Mouse (Mus musculus): ENCODE results near the gene Olfr715b. TPM values are rescaled to one million over a fixed set of nuclear protein-coding genes. Genes with fewer than 3 reads are reported as not detected.
"Not testable (repeated sequence)": the region's sequence is repeated elsewhere in the genome, so short reads cannot be mapped to it uniquely, and the experiment has no call there.

Gene Olfr715b
- not detected in 2 replicates for polyA plus RNA-seq (2015; fragmentation: Nextera tagmentation; extraction: Ambion mirVana)

DNA sequence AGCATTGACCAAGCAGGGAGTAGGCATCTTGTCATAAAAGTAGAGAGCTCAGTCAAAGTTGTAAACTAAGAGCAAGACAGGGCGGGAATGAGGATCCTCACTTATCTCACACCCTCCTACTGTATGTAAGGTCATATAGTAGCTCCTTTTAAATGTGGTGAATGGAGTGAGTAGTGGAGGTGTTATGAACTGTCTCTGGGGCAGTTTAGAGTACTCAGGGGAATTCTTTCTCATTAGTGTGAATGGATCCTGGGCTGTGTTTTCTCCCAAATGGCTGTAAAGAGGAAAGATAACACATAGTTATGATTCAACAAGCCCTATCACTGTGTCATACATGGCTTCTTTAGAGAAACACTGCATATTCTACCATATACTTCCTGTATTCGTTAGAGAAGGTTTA, at the start of gene Olfr715b:
TSS of gene Olfr715b (minus strand) at position 101 of the 400 bp plus-strand sequence.
- H3K27ac ChIP-seq (replicated peaks); H3K36me3 ChIP-seq (replicated peaks); H3K4me1 ChIP-seq (replicated peaks); H3K4me3 ChIP-seq (replicated peaks); H3K27me3 ChIP-seq; H3K9me3 ChIP-seq (replicated peaks); ATAC-seq (ENCODE audit: insufficient read depth); H3K4me2 ChIP-seq; H3K9ac ChIP-seq: not testable (repeated sequence)
- WGBS (ENCODE audit: insufficient replicate concordance) = 62% methylated on average over 2 of the region's 2 CpGs

DNA sequence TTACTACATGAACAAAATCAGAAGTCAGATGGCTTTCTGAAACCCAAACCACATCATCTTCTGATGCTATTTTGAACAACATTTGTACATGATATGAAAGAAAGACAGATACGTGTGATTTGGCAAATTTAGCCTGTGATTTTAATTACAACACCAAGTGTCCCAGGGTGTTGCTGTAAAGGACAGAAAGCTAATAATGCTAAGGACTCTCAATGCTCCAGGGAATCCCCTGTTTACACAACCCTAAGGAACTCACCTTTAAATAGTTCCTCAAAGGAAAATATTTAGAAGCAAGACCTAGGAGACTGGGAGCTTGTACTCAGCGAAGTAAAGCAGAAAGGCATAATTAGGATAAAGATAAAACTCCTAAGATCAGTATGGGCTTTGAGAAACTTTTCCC, 27.9 kb upstream of the Olfr715b start, which contains the start of gene Olfr716:
TSS of gene Olfr716 (plus strand) at position 301 of the 400 bp plus-strand sequence.
- H3K4me3 ChIP-seq (replicated peaks); H3K27ac ChIP-seq (replicated peaks); H3K4me2 ChIP-seq; H3K9me3 ChIP-seq (replicated peaks); ATAC-seq (ENCODE audit: insufficient read depth); H3K9ac ChIP-seq; H3K36me3 ChIP-seq (replicated peaks); H3K4me1 ChIP-seq (replicated peaks); H3K27me3 ChIP-seq: not testable (repeated sequence)
- whole genome bisulfite sequencing (ENCODE audit: insufficient replicate concordance) = 53% methylated on average over 2 of the region's 2 CpGs

DNA sequence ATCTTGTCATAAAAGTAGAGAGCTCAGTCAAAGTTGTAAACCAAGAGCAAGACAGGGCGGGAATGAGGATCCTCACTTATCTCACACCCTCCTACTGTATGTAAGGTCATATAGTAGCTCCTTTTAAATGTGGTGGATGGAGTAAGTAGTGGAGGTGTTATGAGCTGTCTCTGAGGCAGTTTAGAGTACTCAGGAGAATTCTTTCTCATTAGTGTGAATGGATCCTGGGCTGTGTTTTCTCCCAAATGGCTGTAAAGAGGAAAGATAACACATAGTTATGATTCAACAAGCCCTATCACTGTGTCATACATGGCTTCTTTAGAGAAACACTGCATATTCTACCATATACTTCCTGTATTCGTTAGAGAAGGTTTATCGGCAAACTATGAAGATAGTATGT, 20.8 kb upstream of the Olfr715b start, which contains the start of gene Olfr715:
TSS of gene Olfr715 (minus strand) at position 101 of the 400 bp plus-strand sequence.
- H3K36me3 ChIP-seq (replicated peaks); H3K9ac ChIP-seq; ATAC-seq (ENCODE audit: insufficient read depth); H3K4me3 ChIP-seq (replicated peaks); H3K9me3 ChIP-seq (replicated peaks); H3K27ac ChIP-seq (replicated peaks); H3K4me1 ChIP-seq (replicated peaks); H3K4me2 ChIP-seq; H3K27me3 ChIP-seq: not testable (repeated sequence)
- 42% methylated on average over 3 of the region's 3 CpGs for WGBS (ENCODE audit: insufficient replicate concordance)

DNA sequence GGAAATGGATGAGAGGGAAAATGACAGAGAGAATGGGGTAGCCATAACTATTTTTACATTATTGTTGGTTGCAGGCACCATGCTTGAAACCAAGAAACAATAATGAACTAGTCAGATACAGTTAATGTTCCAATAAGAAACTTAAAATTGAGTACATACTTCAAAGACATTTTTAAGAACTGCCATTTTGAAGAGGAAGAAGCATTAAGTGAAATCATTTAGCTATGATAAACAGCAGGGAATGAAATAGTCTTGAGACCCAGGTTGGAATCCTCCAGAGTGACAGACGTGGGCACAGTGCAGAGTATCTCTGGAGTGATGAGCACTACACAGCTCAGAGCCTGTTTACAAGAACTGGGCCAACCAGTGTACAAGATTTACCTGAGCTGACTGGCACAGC, 17.2 kb downstream of the Olfr715b start, which contains the start of gene Olfr17:
TSS of gene Olfr17 (plus strand) at position 301 of the 400 bp plus-strand sequence.
- no peak for ATAC-seq (ENCODE audit: insufficient read depth)
- Histone ChIP-seq H3K4me1 (replicated peaks) (no peaks in the 10 kb centered on the region), H3K36me3 (replicated peaks) (no peaks in the 10 kb centered on the region), H3K4me3 (replicated peaks) (no peak within 1 kb of the TSS), H3K27me3 (no peaks in the 10 kb centered on the region), H3K27ac (replicated peaks) (no peak within 1 kb of the TSS), H3K9ac (no peak within 1 kb of the TSS), H3K9me3 (replicated peaks) (no peaks in the 10 kb centered on the region), H3K4me2 (no peak within 1 kb of the TSS)
- 20% methylated on average over 1 of the region's 1 CpGs for WGBS (ENCODE audit: insufficient replicate concordance)

DNA sequence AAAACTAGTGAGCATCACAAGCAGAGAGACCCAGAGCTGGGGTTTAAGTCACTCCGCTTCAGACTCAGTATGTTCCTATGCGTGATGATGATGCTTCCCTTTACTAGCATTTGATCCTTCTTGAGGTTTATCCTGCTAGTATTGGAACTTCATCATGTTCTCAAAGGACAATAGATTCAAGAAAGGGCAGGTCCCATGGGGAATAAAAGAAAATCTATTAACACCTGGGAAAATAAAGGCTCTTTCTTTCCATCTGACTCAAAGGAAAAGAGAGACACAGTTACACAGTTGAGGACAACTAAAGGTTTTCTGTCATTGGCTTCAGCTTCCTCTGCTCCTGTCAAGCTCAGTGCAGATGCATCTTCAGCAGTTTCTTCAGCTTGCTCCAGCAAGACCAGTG, 39.5 kb downstream of the Olfr715b start, which contains the start of gene Olfr714:
TSS of gene Olfr714 (plus strand) at position 301 of the 400 bp plus-strand sequence.
- H3K9me3 ChIP-seq (replicated peaks) = no peaks in the 10 kb centered on the region
- 70% methylated on average over 2 of the region's 2 CpGs for WGBS (ENCODE audit: insufficient replicate concordance)
- no peak within 1 kb of the TSS for H3K27ac ChIP-seq (replicated peaks)
- H3K4me1 ChIP-seq (replicated peaks) = no peaks in the 10 kb centered on the region
- no peak for ATAC-seq (ENCODE audit: insufficient read depth)
- no peaks in the 10 kb centered on the region for H3K36me3 ChIP-seq (replicated peaks)
- no peak within 1 kb of the TSS for H3K9ac ChIP-seq
- H3K4me3 ChIP-seq (replicated peaks) = no peak within 1 kb of the TSS
- no peaks in the 10 kb centered on the region for H3K27me3 ChIP-seq
- H3K4me2 ChIP-seq = no peak within 1 kb of the TSS

Other genes with a start within 250 kb of the Olfr715b start
- not detected in 2 replicates for gene Olfr704, start 247.2 kb downstream of the Olfr715b start, polyA plus RNA-seq (2015; fragmentation: Nextera tagmentation; extraction: Ambion mirVana)
- gene Olfr705, start 233.5 kb downstream of the Olfr715b start, polyA plus RNA-seq (2015; fragmentation: Nextera tagmentation; extraction: Ambion mirVana) = not detected in 2 replicates
- gene Olfr706, start 222.2 kb downstream of the Olfr715b start, polyA plus RNA-seq (2015; fragmentation: Nextera tagmentation; extraction: Ambion mirVana) = not detected in 2 replicates
- gene Olfr707, start 209.1 kb downstream of the Olfr715b start, polyA plus RNA-seq (2015; fragmentation: Nextera tagmentation; extraction: Ambion mirVana) = not detected in 2 replicates
- gene Olfr1532-ps1, start 202.4 kb downstream of the Olfr715b start, polyA plus RNA-seq (2015; fragmentation: Nextera tagmentation; extraction: Ambion mirVana) = not detected in 2 replicates
- gene Olfr709-ps1, start 178.2 kb downstream of the Olfr715b start, polyA plus RNA-seq (2015; fragmentation: Nextera tagmentation; extraction: Ambion mirVana) = not detected in 2 replicates
- not detected in 2 replicates for gene Olfr710, start 162.1 kb downstream of the Olfr715b start, polyA plus RNA-seq (2015; fragmentation: Nextera tagmentation; extraction: Ambion mirVana)
- gene Olfr6, start 146.4 kb downstream of the Olfr715b start, polyA plus RNA-seq (2015; fragmentation: Nextera tagmentation; extraction: Ambion mirVana) = not detected in 2 replicates
- gene Olfr711, start 134.9 kb downstream of the Olfr715b start, polyA plus RNA-seq (2015; fragmentation: Nextera tagmentation; extraction: Ambion mirVana) = not detected in 2 replicates
- not detected in 2 replicates for gene Olfr2, start 104.3 kb downstream of the Olfr715b start, polyA plus RNA-seq (2015; fragmentation: Nextera tagmentation; extraction: Ambion mirVana)
- not detected in 2 replicates for gene Olfr713, start 79.2 kb downstream of the Olfr715b start, polyA plus RNA-seq (2015; fragmentation: Nextera tagmentation; extraction: Ambion mirVana)
- not detected in 2 replicates for gene Olfr714, start 39.4 kb downstream of the Olfr715b start, polyA plus RNA-seq (2015; fragmentation: Nextera tagmentation; extraction: Ambion mirVana)
- gene Olfr17, start 17.1 kb downstream of the Olfr715b start, polyA plus RNA-seq (2015; fragmentation: Nextera tagmentation; extraction: Ambion mirVana) = not detected in 2 replicates
- gene Olfr715, start 20.7 kb upstream of the Olfr715b start, polyA plus RNA-seq (2015; fragmentation: Nextera tagmentation; extraction: Ambion mirVana) = not detected in 2 replicates
- not detected in 2 replicates for gene Olfr716, start 28.0 kb upstream of the Olfr715b start, polyA plus RNA-seq (2015; fragmentation: Nextera tagmentation; extraction: Ambion mirVana)
- not detected in 2 replicates for gene Nlrp14, start 56.6 kb upstream of the Olfr715b start, polyA plus RNA-seq (2015; fragmentation: Nextera tagmentation; extraction: Ambion mirVana)
- not detected in 2 replicates for gene Rbmxl2, start 99.1 kb upstream of the Olfr715b start, polyA plus RNA-seq (2015; fragmentation: Nextera tagmentation; extraction: Ambion mirVana)

All from liver, embryonic 15.5 days (tissue).